Mouse (Mus musculus) A20 (cell line): ENCODE measurements around the gene Pcp4.
"Not testable (repeated sequence)": the region's sequence is repeated elsewhere in the genome, so short reads cannot be mapped to it uniquely, and the experiment has no call there.

Experiments used
- DNase-seq: peaks from one replicate; pipeline ENCODE4 v3.0.0-alpha.2; 2011; ENCODE audit warnings: low read depth, low spot score

Gene Pcp4

GRCm38 (mm10) chr16:96467445-96467844, at the start of gene Pcp4:
Pcp4 (plus strand) TSS chr16:96467606.
- DNase-seq = peak; percentile 61

GRCm38 (mm10) chr16:96425044-96425443, 42.4 kb upstream of the Pcp4 start:
- DNase-seq = no peak

GRCm38 (mm10) chr16:96426671-96427070, 40.7 kb upstream of the Pcp4 start:
- no peak for DNase-seq

GRCm38 (mm10) chr16:96429046-96429445, 38.4 kb upstream of the Pcp4 start:
- no peak for DNase-seq

GRCm38 (mm10) chr16:96433266-96433665, 34.1 kb upstream of the Pcp4 start:
- no peak for DNase-seq

- no peak for DNase-seq
These were observed 33.2 kb upstream of the Pcp4 start for GRCm38 (mm10) chr16:96434024-96434785.

- DNase-seq = no peak
These were observed 28.5 kb upstream of the Pcp4 start for GRCm38 (mm10) chr16:96438946-96439345.

- DNase-seq = no peak
These were observed 27.7 kb upstream of the Pcp4 start for GRCm38 (mm10) chr16:96439682-96440081.

- DNase-seq = no peak
These were observed 26.5 kb upstream of the Pcp4 start for GRCm38 (mm10) chr16:96440871-96441270.

GRCm38 (mm10) chr16:96441826-96442225, 25.6 kb upstream of the Pcp4 start:
- no peak for DNase-seq

GRCm38 (mm10) chr16:96443468-96443867, 23.9 kb upstream of the Pcp4 start, which contains the start of gene Itgb2l:
Itgb2l (minus strand) TSS chr16:96443619.
- no peak for DNase-seq

GRCm38 (mm10) chr16:96450871-96451270, 16.5 kb upstream of the Pcp4 start:
- not testable (repeated sequence) for DNase-seq

GRCm38 (mm10) chr16:96454086-96454485, 13.3 kb upstream of the Pcp4 start:
- no peak for DNase-seq

- DNase-seq = no peak
These were observed 9.8 kb upstream of the Pcp4 start for GRCm38 (mm10) chr16:96457612-96458011.

GRCm38 (mm10) chr16:96459356-96459755, 8.1 kb upstream of the Pcp4 start:
- no peak for DNase-seq

- DNase-seq = no peak
These were observed 6.6 kb upstream of the Pcp4 start for GRCm38 (mm10) chr16:96460788-96461187.

- no peak for DNase-seq
These were observed 605 bp downstream of the Pcp4 start for GRCm38 (mm10) chr16:96468011-96468410.

- DNase-seq = no peak
These were observed 1.3 kb downstream of the Pcp4 start for GRCm38 (mm10) chr16:96468698-96469097.

GRCm38 (mm10) chr16:96469640-96470039, 2.2 kb downstream of the Pcp4 start:
- peak; percentile 49 for DNase-seq

GRCm38 (mm10) chr16:96472361-96472760, 5.0 kb downstream of the Pcp4 start:
- no peak for DNase-seq

GRCm38 (mm10) chr16:96472816-96473215, 5.4 kb downstream of the Pcp4 start:
- no peak for DNase-seq

- no peak for DNase-seq
These were observed 6.8 kb downstream of the Pcp4 start for GRCm38 (mm10) chr16:96474185-96474584.

GRCm38 (mm10) chr16:96481791-96482190, 14.4 kb downstream of the Pcp4 start:
- no peak for DNase-seq
